Mouse (Mus musculus) spleen, adult 12 weeks (tissue): Measurements from ENCODE around the gene Ganab.
A peak's percentile ranks its signal among the peaks of the same experiment; 100 is the strongest.
"Not testable (repeated sequence)": the region's sequence is repeated elsewhere in the genome, so short reads cannot be mapped to it uniquely, and the experiment has no call there.

Source experiments
- DNase-seq: peaks from one replicate; pipeline ENCODE4 v3.0.0; 2022; ENCODE audit warnings: low spot score

The Ganab gene

DNA sequence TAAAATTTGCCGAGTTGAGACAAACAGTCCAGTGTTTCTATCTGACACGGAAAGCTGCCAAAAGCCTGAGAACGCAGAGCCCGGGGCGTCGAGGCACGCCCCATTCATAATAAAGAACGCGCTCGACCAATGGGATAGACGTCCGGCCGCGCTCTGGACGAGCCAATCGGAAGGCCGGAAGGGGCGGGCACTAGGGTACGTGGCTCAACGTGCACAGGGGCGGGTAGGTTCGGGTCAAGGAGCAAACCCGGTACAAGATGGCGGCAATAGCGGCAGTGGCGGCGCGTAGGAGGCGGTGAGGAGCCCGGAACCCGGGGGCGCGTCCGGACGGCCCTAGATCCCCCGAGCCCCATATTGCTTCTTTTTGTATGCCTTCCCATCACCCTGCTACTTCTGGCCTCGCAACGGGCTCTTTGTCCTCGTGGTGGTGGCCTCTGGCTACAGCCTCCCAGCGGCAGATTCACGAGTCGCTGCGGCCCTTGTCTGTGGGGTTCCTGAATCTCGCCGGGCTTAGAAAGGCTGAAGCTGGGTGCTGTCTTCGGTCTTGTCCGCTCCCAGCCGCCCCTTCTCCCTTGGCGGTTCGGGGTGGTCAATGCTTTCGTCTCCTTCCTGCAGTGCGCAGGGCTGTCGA, at the start of gene Ganab:
TSS of gene Ganab (plus strand) at position 207 of the 631 bp plus-strand sequence.
- peak; percentile 91 for DNase-seq

DNA sequence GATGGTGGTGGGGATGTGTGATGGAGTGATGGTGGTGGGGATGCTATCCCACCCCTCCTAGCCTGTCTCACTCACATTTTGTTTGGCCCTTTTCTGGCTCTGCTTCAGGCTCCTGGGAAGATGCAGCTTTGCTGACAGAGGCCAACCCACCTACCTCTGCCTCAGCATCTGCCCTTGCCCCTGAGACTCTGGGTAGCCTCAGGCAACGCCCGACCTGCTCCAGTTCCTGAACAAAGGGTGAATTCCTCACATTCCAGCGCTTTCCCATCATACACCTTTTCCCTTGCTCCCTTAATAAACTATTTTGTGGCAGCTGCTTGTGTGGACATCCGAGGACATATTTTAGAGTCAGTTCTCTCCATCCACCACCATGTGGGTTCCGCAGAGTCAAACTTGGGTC, 49.5 kb upstream of the Ganab start:
- DNase-seq: no peak

DNA sequence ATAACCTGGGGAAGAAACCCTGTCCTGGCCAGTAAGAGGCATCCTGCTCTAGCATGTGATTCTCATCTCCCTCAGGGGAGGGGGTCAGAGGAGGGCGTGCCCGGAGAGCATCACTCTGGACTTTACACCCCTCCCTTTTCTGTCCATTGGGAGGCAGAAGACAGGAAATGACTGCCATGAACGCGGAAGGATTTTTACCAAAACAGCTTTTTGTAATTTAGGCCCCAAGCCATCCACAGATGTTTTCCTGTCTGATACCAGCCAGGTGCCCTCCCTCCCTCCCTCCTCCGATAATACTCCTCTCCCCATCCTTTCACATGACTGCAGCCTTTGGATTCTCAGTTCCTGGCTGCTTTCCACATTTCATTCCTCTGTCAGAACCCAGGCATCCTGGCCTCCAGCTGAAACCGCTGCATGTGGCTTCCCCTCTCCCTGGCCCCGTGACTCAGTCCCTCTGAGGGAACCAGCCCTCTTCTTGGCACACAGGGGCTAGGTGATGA, 47.4 kb upstream of the Ganab start, which contains the start of gene Lrrn4cl:
TSS of gene Lrrn4cl (plus strand) at position 367 of the 500 bp plus-strand sequence.
- no peak for DNase-seq

DNA sequence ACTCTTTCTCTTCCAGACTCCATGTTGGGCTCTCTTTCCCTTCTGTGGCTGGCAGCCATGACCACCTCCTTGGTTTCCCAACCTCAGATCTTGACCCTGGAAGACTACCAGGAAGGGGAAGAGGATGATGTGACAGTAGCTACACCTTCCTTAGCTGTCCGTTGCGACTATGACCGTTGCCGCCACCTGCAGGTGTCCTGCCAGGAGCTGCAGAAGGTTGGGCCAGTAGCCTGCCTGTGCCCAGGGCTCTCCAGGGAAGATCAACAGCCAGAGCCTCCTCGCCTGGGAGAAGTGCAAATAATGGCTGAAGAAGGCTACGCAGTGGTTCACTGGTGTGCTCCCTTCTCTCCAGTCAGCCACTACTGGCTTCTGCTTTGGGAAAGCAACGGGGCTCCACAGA, 46.2 kb upstream of the Ganab start:
- no peak for DNase-seq

DNA sequence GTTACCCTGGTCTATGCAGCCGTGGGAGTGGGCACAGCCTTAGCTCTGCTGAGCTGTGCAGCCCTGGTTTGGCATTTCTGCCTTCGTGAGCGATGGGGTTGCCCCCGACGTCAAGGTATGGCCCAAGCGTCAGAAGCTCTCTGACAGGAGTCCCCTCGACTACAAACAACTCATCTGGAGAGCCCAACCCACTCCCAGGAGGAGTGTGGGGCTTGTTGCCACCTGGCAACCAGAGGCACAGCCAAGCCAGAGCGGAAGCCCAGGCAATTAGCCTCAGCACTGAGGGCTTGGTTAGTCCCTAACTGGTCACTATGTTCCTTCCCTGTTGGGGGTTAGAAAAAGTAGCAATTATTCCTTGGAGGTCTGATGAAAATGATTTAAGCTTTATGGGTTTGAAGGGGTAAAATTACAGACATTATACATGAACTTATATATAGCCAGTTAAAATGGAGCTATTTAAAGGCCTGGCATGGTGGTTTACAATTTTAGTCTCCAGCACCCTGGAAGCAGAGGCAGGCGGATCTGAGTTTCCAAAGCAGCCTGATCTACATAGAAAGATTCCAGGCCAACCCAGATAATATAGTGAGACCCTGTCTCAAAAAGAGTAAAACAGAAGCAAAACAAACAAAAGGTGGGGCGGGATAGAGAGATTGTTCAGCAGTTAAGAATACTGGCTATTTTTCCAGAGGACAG, 45.5 kb upstream of the Ganab start:
- no peak for DNase-seq

DNA sequence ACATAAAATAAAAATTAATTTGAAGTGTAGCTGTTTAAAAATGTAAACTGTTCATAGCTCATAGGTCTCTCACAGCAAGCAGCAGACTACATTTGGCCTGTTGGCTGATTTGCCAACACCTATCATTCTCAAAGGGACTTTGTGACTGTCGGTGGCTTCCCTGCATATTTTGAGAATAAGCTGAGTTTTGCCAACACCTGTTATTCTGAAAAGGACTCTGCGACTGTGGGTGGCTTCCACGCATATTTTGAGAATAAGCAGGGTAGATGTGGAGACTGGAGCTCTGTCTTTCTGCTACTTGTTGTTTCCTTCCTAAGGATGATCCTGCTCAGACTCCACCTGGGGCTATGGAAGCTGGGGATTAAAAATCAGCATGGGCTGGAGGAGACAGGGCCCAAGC, 44.8 kb upstream of the Ganab start:
- DNase-seq: no peak

DNA sequence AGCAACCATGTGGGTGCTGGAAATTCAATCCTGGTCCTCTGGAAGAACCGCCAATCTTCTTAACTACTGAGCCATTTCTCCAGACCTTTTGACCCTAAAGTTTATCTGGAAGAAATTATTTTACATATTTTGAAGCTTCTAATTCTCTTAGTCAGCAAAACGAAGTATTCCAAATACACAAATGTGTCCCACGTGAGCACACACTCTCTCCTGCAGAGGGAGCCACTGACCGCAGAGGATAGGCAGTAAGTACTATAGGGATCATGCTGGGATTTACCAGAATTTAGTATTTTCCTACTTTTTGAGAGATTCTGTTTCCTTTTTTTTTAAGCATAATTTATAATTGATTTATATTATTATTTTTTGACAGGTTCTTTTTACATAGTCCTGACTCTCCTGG, 40.2 kb upstream of the Ganab start:
- peak; percentile 7 for DNase-seq

DNA sequence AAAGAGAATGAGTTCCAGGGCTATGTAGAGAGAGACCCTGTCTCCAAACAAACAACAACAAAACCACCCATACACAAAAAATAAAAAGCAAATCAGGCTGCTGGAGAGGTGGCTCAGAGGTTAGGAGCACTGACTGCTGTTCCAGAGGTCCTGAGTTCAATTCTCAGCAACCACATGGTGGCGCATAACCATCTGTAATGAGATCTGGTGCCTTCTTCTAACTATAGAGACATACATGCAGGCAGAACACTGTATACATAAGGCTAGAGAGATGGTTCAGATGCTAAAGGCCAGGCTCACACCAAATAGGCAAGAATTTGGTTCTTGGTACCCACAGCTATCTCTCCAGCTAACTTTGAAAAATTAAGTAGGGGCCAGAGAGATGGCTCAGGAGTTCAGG, 38.9 kb upstream of the Ganab start:
- peak; percentile 23 for DNase-seq

DNA sequence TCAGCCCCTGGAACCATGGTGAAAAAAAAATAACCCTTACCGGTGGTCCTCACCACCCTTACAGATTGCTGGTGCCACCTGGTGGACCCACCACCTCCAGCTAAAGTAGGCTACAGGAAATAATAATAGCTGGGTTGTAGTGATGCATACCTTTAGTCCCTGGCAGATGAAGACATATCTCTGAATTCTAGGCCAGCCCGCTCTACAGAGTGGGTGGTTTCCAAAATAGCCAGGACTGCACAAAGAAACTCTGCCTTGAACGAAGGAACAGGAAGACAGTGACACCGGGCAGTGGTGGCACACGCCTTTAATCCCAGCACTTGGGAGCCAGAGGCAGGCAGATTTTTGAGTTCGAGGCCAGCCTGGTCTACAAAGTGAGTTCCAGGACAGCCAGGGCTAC, 33.6 kb upstream of the Ganab start:
- no peak for DNase-seq

DNA sequence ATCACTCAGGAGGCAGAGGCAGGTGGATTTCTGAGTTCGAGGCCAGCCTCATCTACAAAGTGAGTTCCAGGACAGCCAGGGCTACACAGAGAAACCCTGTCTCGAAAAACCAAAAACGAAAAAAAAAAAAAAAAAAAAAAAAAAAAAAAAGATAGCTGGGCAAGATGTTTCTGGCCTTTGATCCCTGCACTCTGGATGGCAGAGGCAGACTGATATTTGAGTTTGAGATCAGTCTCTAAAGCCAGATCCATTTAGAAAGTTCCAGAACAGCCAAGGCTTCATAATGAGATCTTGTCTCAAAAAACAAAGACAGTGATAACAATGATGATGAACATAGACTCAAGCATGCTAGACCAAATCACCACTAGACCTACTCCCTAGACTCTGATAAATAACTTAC, 27.5 kb upstream of the Ganab start:
- not testable (repeated sequence) for DNase-seq

DNA sequence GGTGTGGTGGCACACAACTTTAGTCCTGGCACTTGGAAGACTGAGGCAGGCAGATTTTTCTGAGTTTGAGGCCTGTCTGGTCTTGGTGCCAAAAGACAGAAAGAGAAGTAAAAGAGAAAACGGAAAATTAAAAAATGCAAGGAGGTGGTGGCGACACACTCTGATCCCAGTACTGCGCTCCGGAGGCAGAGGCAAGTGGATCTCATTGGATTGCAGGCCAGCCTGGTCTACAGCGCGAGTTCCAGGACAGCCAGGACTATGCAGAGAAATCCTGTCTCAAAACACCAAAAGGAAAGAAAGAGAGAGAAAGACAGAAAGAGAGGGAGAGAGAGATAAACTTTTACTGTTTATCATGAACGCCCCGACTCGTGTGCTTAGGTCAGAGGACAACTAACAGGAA, 27.0 kb upstream of the Ganab start:
- DNase-seq: no peak

DNA sequence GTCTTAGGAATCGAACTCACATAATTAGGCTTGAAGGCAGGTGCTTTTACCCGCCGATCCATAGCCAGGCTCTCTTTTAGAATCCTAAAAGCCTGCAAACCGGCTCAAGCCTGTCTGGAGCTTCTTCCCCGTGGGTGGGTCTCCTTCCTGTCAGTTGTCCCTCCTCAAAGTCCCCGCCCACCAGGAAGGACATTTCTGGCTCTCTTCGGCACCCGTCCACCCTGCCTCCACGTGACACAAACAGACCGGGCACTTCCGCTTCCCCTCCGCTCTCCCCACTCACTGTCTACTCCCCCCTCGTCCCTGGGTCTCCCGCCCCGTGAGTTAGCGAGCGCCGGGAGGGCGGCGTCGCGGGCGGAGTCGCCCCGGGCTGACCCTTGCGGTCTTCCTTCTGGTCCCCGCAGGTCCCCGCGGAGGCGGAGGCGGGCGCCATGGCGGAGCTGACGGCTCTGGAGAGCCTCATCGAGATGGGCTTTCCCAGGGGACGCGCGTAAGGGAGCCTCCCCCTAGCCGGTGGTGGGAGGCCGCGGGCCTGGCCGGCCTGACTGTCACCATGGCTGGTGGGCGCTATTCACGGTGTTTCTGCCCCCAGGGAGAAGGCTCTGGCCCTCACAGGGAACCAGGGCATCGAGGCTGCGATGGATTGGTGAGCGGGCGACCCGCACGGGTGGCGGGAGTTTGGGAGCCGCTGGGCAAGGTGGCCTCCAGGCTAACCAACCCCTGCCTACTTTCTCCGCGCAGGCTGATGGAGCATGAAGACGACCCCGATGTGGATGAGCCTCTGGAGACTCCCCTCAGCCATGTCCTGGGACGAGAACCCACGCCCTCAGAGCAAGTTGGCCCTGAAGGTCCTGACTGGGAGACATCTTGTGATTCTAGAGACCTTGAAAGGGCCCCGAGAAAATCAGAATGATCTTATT, 26.3 kb upstream of the Ganab start, which contains the start of gene Ubxn1:
TSS of gene Ubxn1 (plus strand) at position 230 of the 920 bp plus-strand sequence.
- DNase-seq: peak; percentile 93

DNA sequence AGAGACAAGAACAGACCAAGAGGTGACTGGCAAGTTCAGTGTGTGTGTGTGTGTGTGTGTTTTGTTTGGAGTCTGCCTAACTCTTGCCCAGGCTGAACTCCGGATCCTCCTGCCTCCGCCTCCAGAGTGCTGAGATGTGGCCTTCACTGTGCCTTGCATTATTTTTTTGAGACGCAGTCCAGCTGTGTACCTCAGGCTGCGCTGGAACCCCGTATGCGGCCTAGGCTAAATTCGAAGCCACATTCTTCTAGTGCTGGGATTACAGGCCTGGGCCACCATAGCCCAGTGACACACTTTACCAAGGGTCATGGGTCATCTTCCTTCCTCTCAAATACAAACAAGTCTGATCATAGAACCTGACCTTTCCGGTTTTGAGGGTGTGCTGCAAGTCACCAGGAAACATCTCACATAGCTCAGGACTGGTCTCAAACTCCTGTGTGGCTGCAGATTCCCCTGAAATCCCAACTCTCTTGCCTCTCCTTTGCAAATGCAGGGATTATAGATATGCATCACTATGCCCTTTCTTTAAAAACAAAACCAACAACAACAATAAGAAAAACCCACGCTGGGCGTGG, 25.5 kb upstream of the Ganab start:
- DNase-seq: no peak

DNA sequence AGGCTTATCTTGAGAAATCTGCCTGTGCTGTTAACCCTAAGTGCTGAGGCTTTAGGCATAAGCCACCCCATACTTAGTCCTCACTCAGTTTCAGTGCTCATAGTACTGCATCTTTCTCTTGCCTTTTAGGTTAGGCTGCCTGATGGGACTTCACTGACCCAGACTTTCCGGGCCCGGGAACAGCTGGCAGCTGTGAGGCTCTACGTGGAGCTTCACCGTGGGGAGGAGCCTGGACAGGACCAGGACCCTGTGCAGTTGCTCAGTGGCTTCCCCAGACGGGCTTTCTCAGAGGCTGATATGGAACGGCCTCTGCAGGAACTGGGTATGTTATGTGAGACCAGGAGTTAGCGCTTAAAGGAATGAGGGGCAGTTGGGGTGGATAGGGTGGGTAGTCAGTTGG, 22.8 kb upstream of the Ganab start:
- no peak for DNase-seq

DNA sequence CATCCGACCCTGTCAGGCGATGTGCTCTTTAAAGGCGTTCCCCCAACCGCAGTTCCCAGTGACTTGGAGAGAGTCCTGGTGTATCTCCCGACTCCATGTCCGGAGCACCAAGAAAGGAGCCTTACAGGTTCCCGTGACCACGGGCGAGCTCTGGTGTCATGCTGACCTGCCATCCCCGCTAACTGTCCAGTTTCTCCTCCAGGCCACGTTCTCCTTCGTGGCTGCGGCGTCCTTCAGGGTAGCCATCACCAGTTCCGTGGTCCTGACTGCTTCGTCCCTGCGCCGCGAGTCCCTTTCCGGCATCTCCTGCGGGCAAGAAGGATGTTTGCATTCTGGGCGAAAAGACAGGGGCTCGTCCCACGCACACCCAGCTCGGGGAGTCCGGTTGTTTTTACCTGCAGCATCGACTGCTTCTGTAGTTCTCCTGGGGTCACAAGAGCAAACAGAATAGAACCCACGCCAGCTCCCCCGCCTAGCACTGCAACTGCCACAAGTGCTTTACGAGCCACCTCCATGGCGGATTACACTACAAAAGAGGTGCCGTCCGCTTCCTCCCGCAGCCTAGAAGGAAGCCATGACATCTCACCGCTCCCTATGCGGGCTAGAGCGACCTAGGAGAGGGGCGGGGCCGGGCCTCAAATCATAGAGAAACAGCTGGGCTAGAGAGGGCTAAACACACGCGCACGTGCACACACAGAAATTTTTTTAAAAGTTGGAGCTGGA, 17.4 kb upstream of the Ganab start, which contains the start of gene Uqcc3:
TSS of gene Uqcc3 (minus strand) at position 613 of the 723 bp plus-strand sequence.
- peak; percentile 78 for DNase-seq

DNA sequence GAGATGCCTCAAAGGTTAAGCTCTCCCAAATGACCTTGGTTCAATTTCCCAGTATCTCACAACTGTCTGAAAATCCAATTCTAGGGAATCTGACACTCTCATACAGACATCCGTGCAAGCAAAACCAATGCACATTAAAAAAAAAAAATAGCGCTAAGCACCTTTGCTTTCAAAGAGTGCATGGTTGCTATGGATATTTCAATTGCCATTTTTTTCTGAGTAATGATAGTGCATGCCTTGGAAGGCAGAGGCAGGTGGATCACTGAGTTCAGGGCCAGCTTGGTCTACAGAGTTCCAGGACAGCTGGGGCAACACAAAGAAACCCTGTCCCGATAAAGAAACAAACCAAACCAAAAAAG, 16.9 kb upstream of the Ganab start:
- no peak for DNase-seq

DNA sequence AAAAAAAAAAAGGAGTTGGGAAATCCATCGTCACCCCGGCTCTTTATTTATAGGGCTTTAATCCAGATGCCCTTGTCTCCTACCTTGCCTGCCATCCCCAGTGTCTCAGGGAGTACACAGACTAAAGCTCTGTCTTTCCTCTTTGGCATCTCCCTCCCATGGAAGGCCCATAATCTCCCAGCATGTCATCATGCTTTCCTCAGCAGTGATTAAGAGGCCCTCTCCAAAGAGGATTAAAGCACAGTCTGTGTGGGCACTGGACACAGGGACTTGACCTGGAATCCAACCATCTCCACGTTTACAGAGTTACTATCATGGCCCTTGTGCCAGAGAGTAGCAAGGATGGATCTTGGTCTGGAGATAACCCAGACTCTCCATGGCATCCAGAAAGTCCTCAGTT, 14.3 kb upstream of the Ganab start, which contains the start of the genes Lbhd1 and Gm49403:
TSS of gene Lbhd1 (plus strand) at position 117 of the 400 bp plus-strand sequence.
TSS of gene Gm49403 (plus strand) at position 315 of the 400 bp plus-strand sequence.
- DNase-seq: no peak

DNA sequence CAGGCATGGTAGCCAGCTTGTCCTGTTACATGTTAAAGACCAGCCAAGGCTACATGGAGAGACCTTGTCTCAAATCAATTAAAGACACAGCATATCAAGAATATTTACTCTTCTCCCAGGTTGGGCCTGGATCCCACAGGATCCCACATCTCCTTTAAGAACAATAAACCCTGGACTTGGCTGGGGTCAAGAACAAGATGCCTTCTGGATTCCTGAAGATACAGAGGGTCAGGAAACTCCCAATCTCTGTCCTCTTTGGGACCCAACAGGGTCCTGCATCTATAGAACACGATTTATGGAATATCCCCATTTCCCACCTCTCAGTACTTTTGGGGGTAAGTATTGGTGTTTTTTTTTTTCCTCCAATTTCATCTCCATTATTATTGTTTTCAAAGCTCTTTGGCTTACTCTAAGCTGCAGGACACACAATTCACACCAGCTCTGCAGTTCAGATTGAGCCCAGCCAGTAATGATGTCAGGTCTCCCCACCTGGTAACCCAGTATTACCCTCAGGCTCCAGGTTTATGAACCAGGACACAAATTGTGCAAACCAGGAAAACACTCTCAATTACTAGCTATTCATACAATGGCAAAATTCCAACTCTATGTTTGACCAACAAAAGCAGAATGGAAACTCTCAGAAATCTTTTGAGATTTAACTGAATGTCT, 10.8 kb upstream of the Ganab start:
- no peak for DNase-seq

DNA sequence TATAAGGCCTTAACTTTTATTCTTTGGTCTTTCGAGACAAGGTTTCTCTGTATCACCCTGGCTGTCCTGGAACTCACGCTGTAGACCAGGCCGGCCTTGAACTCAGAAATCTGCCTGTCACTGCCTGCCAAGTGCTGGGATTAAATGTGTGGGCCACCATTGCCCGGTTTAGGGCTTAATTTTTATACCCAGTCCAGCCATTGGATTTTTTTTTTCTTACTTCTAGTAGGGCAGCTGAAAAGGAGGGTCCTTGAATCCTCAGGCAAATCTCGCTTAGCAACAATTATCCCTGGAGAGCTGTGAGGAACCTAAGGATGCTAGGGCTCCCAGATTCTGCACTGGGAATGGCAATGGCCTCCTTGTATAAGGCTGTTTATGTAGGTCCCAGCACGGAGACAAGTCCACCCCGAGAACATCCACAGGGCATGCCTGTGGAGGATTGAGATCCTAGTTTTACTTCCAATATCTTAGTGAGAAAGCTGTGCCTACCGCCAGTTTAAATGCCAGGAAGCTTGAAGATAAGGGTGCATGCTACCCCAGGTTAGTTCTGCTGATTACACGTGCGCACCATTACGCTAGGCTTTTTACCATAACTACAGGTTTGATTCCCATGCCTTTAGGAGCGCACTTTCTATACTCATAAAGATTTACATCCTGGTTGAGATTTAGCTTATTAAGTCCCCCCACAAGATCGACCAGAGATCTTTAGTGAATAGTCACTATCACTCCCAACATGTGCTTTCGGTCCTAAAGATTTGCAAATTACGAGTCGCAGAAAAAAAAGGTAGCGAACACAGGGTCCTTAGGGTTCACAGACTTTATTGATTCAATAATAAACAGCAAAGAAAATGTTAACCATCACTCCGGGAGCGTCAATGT, 10.0 kb upstream of the Ganab start:
- DNase-seq: no peak
